Mouse (Mus musculus) CH12.LX (cell line): ENCODE data around the gene Acox3. TPM values are rescaled to one million over a fixed set of nuclear protein-coding genes. Genes with fewer than 3 reads are reported as not detected.
"Not testable (repeated sequence)": the region's sequence is repeated elsewhere in the genome, so short reads cannot be mapped to it uniquely, and the experiment has no call there.

Experiments
- DNase-seq: peaks from one replicate; pipeline ENCODE4 v3.0.0-alpha.2; 2013; ENCODE audit errors: extremely low read depth
- H3K27ac ChIP-seq: 2 replicates; pipeline ENCODE4 v1.5.1; 2012; ENCODE audit warnings: low read depth, mild to moderate bottlenecking, control low read depth, moderate library complexity; ENCODE audit not compliant: insufficient read depth
- H3K27me3 ChIP-seq: replicated peaks from 2 replicates; pipeline ENCODE3; 2012; ENCODE audit warnings: inconsistent platforms
- H3K36me3 ChIP-seq, 2 experiments: replicated peaks in 1 of 2; 2 replicates each; pipeline versions ENCODE3 to v1.6.1; 2012; ENCODE audit warnings: inconsistent platforms in 1 of 2, low read length in 1 of 2, mild to moderate bottlenecking in 1 of 2, mixed read lengths in 1 of 2, moderate library complexity in 1 of 2; ENCODE audit not compliant: control insufficient read depth in 1 of 2, insufficient read depth in 1 of 2
- H3K4me1 ChIP-seq, 2 experiments: 2 replicates each; pipeline ENCODE4 v1.6.1; 2012; ENCODE audit warnings: inconsistent platforms in 1 of 2, moderate library complexity in 1 of 2; ENCODE audit not compliant: insufficient read depth in 2 of 2, control insufficient read depth in 1 of 2
- H3K4me2 ChIP-seq: 2 replicates; pipeline ENCODE4 v1.6.1; 2012; ENCODE audit warnings: low read depth, mild to moderate bottlenecking, control low read depth; ENCODE audit not compliant: poor library complexity, insufficient read depth, severe bottlenecking
- H3K4me3 ChIP-seq, 3 experiments: fragments of 150-350 bp in 1 of 3; sonication (generic) in 1 of 3; replicated peaks in 1 of 3; 2 replicates each; pipeline versions ENCODE3 to v1.5.1; 2011 to 2012; ENCODE audit warnings: low read depth in 2 of 3, low read length in 2 of 3, mild to moderate bottlenecking in 2 of 3, moderate library complexity in 2 of 3, control low read depth in 1 of 3, improper control_type of control experiment in 1 of 3, inconsistent platforms in 1 of 3, mixed read lengths in 1 of 3; ENCODE audit not compliant: poor library complexity in 1 of 3
- H3K79me2 ChIP-seq: replicated peaks from 2 replicates; pipeline ENCODE4 v1.6.1; 2012; ENCODE audit warnings: mild to moderate bottlenecking, moderate library complexity; ENCODE audit not compliant: control insufficient read depth, poor library complexity, insufficient read depth, severe bottlenecking; ENCODE audit errors: extremely low read depth
- H3K9ac ChIP-seq: 2 replicates; pipeline ENCODE4 v1.6.1; 2012; ENCODE audit warnings: low read depth, mild to moderate bottlenecking, control low read depth, moderate library complexity; ENCODE audit not compliant: insufficient read depth
- H3K9me3 ChIP-seq: replicated peaks from 2 replicates; pipeline ENCODE3; 2012; ENCODE audit warnings: low read length, inconsistent platforms, mixed read lengths
- BHLHE40 ChIP-seq: IDR thresholded peaks from 2 replicates; pipeline ENCODE4 v1.6.1; 2011; ENCODE audit warnings: mild to moderate bottlenecking, low read depth, low read length, improper control_type of control experiment
- CHD1 ChIP-seq: IDR thresholded peaks from 2 replicates; pipeline ENCODE4 v1.6.1; 2012; ENCODE audit warnings: low read depth, low read length, improper control_type of control experiment, inconsistent platforms
- CTCF ChIP-seq, 2 experiments: IDR thresholded peaks in 1 of 2; conservative IDR thresholded peaks in 1 of 2; 2 replicates each; pipeline ENCODE4 v1.5.1; 2011 to 2012; ENCODE audit warnings: low read depth in 2 of 2, low read length in 2 of 2, improper control_type of control experiment in 1 of 2, inconsistent platforms in 1 of 2, mild to moderate bottlenecking in 1 of 2, moderate library complexity in 1 of 2
- EP300 ChIP-seq: IDR thresholded peaks from 2 replicates; pipeline ENCODE4 v1.6.1; 2011; ENCODE audit warnings: low read length, improper control_type of control experiment
- ETS1 ChIP-seq: conservative IDR thresholded peaks from 2 replicates; pipeline ENCODE4 v1.6.1; 2012; ENCODE audit warnings: low read depth, mild to moderate bottlenecking, inconsistent platforms, low read length, improper control_type of control experiment, moderate library complexity
- IRF4 ChIP-seq: IDR thresholded peaks from 2 replicates; pipeline ENCODE4 v1.6.1; 2014; ENCODE audit warnings: low read depth, mild to moderate bottlenecking, inconsistent platforms, low read length, improper control_type of control experiment
- JUN ChIP-seq: IDR thresholded peaks from 2 replicates; pipeline ENCODE4 v1.6.1; 2011; ENCODE audit warnings: low read depth, mild to moderate bottlenecking, low read length, improper control_type of control experiment, moderate library complexity; ENCODE audit not compliant: insufficient read depth
- JUND ChIP-seq: conservative IDR thresholded peaks from 2 replicates; pipeline ENCODE4 v1.6.1; 2011; ENCODE audit warnings: low read depth, low read length, improper control_type of control experiment
- MAFK ChIP-seq: IDR thresholded peaks from 2 replicates; pipeline ENCODE4 v1.6.1; 2011; ENCODE audit warnings: low read length, improper control_type of control experiment; ENCODE audit not compliant: insufficient replicate concordance
- MAX ChIP-seq: IDR thresholded peaks from 2 replicates; pipeline ENCODE4 v1.6.1; 2011; ENCODE audit warnings: low read length, improper control_type of control experiment
- MEF2A ChIP-seq: IDR thresholded peaks from 2 replicates; pipeline ENCODE4 v1.6.1; 2014; ENCODE audit warnings: low read depth, mild to moderate bottlenecking, inconsistent platforms, low read length, improper control_type of control experiment, borderline replicate concordance
- MYC ChIP-seq: IDR thresholded peaks from 2 replicates; pipeline ENCODE4 v1.6.1; 2011; ENCODE audit warnings: low read depth, mild to moderate bottlenecking, improper control_type of control experiment, low read length
- RCOR1 ChIP-seq: conservative IDR thresholded peaks from 2 replicates; pipeline ENCODE4 v1.6.1; 2012; ENCODE audit warnings: low read depth, mild to moderate bottlenecking, inconsistent platforms, low read length, improper control_type of control experiment
- SIN3A ChIP-seq: IDR thresholded peaks from 2 replicates; pipeline ENCODE4 v1.6.1; 2012; ENCODE audit warnings: low read length, improper control_type of control experiment, inconsistent platforms
- TCF12 ChIP-seq: IDR thresholded peaks from 2 replicates; pipeline ENCODE4 v1.6.1; 2014; ENCODE audit warnings: low read depth, mild to moderate bottlenecking, inconsistent platforms, low read length, improper control_type of control experiment
- UBTF ChIP-seq: IDR thresholded peaks from 2 replicates; pipeline ENCODE4 v1.6.1; 2012; ENCODE audit warnings: low read depth, mild to moderate bottlenecking, inconsistent platforms, low read length, improper control_type of control experiment, moderate library complexity
- USF2 ChIP-seq: conservative IDR thresholded peaks from 2 replicates; pipeline ENCODE4 v1.6.1; 2011; ENCODE audit warnings: low read depth, low read length, improper control_type of control experiment
- ZC3H11A ChIP-seq: IDR thresholded peaks from 2 replicates; pipeline ENCODE4 v1.6.1; 2012; ENCODE audit warnings: low read depth, mild to moderate bottlenecking, inconsistent platforms, low read length, improper control_type of control experiment
- ZKSCAN1 ChIP-seq: IDR thresholded peaks from 2 replicates; pipeline ENCODE4 v1.6.1; 2012; ENCODE audit warnings: low read depth, inconsistent platforms, low read length, improper control_type of control experiment, borderline replicate concordance
- ZMIZ1 ChIP-seq: IDR thresholded peaks from 2 replicates; pipeline ENCODE4 v1.6.1; 2012; ENCODE audit warnings: low read depth, mild to moderate bottlenecking, inconsistent platforms, low read length, improper control_type of control experiment
- ZNF384 ChIP-seq: IDR thresholded peaks from 2 replicates; pipeline ENCODE4 v1.6.1; 2012; ENCODE audit warnings: low read depth, low read length, improper control_type of control experiment, inconsistent platforms
- dilution Hi-C: fragments of 300-500 bp; cut with MboI; formaldehyde crosslinking; loops from 2 replicates; pipeline ENCODE4 v1.14.3; 2020; ENCODE audit warnings: low sequenced_read_pairs; ENCODE audit not compliant: extremely low pct_unique_long_range_greater_than_20kb, extremely low pct_ligation_motif_present
- in situ Hi-C: fragments of 300-500 bp; cut with MboI; formaldehyde crosslinking; loops from 3 replicates; pipeline ENCODE4 v1.14.3; 2019; ENCODE audit warnings: low sequenced_read_pairs, low pct_ligation_motif_present, low pct_unique_long_range_greater_than_20kb, mixed read lengths
- polyA plus RNA-seq: library from polyadenylated mRNA; unstranded; fragments of >175 nt; gene quantifications from 2 replicates; pipeline ENCODE4 v1.2.1, GENCODE M21; 2012; ENCODE audit warnings: low read depth; ENCODE audit not compliant: insufficient read length
- total RNA-seq, 2 experiments: library from RNA; depleted of rRNA; stranded (reverse); fragments of 300-350 nt in 1 of 2; fragments of >200 nt in 1 of 2; gene quantifications; 2 replicates each; pipeline ENCODE4 v1.2.3; 2012 to 2014

The Acox3 gene
- total and polyA plus RNA-seq, 3 experiments, result 11.5 to 32.3 (median 22.3) TPM

- TF ChIP-seq ZKSCAN1 (no peak), CTCF (conservative IDR thresholded peaks at IDR 0.05 in 1 of 2, IDR thresholded peaks at IDR 0.05 in 1 of 2; ENCODE audit: low read depth in 2 of 2, low read length in 2 of 2) (no peak), MAFK (peak; percentile 50; the same call in 1 of the 2 replicates), ETS1 (peak; percentile 89), RCOR1 (no peak; the same call in 1 of the 2 replicates), ZC3H11A (no peak), MEF2A (peak; percentile 48), CHD1 (no peak), ZMIZ1 (no peak), TCF12 (peak; percentile 74), JUND (peak; percentile 48; the same call in 1 of the 2 replicates), USF2 (peak; percentile 25; the same call in 1 of the 2 replicates), UBTF (no peak)
Measured at GRCm38 (mm10) chr5:35583221-35583783, 462 bp downstream of the Acox3 start (continued).

GRCm38 (mm10) chr5:35584259-35584658, 1.4 kb downstream of the Acox3 start:
- DNase-seq, result peak; percentile 39
- H3K36me3 ChIP-seq, result peaks cover 18 to 39% of the 10 kb centered on the region in 2 experiments
- peak overlapping the region; percentile 74 for H3K27ac ChIP-seq
- dilution Hi-C loops, H3K9ac ChIP-seq, H3K79me2 ChIP-seq, H3K9me3 ChIP-seq, in situ Hi-C loops: not testable (repeated sequence)
- peaks cover 6 to 43% of the 10 kb centered on the region in 2 experiments for H3K4me1 ChIP-seq
- H3K4me2 ChIP-seq, result peak overlapping the region; percentile 53; the same call in 1 of the 2 replicates
- TF ChIP-seq IRF4, result peak; percentile 96
- TF ChIP-seq MYC, result 0 out of 2 replicates have a peak, but pooled peaks have one; percentile 45
- peak; percentile 80 for TF ChIP-seq BHLHE40
- peak; percentile 47; the same call in 1 of the 2 replicates for TF ChIP-seq TCF12
- peak; percentile 86 for TF ChIP-seq JUN
- peak; percentile 47; the same call in 1 of the 2 replicates for TF ChIP-seq SIN3A
- TF ChIP-seq MAX, result peak; percentile 63; the same call in 1 of the 2 replicates
- TF ChIP-seq ETS1, result peak; percentile 61
- TF ChIP-seq ZNF384, result peak; percentile 97
- peak; percentile 89 for TF ChIP-seq JUND
- TF ChIP-seq EP300, result peak; percentile 94
- peak; percentile 51; the same call in 1 of the 2 replicates for TF ChIP-seq MEF2A
- TF ChIP-seq MAFK, result 0 out of 2 replicates have a peak, but pooled peaks have one; percentile 30
- peak; percentile 85 for TF ChIP-seq RCOR1
- peaks cover 11% of the 10 kb centered on the region for H3K27me3 ChIP-seq
- H3K4me3 ChIP-seq, result peak overlapping the region in 2 of 3 experiments; percentile 76 to 83
